Comparison of ENCODE assay signal across 16 mouse cellular contexts in the genomic region with DNA sequence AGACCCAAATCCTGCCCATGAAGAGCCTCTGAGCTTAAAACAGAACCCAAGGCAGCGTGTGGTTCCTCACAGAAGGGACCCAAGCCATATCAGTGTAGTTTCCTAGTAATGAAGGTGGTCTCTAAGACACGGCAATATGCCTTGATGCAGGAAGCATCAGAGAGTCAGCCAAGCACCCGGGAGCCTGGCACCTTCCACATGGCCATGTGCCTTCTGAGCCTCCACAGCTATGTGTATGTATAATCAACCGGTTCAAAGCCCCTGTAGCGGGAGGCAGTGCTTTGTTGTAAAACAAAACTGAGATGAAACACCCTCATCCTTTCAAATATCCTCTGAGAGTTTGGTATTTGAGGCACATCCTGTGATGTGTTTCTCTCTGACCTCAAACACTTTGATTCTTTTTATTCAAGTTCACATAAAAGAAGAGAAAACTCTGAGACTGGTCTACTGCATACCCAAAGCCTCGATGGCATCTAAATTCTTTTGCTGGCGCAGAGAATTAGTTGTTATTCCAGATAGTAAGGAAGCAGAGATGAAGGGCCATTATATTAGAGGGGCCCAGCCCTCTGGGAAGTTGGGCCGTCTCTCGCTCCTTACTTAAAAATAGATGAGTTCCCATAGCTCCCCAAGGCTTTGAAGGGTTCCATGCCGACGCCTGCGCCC.
"Had no signal": no experiment of that assay in that cellular context is flagged by ENCODE, and none has a peak within 500 bp of the region (broad histone marks: within the 10 kb centered on the region; RNA-seq: fewer than 3 reads in every experiment).

No protein-coding gene starts in this region.

- ATAC-seq: intestine, postnatal 0 days; liver, embryonic 12.5 days had no signal

- H3K4me1 ChIP-seq: midbrain, embryonic 12.5 days had no signal

- H3K4me3 ChIP-seq: limb, embryonic 15.5 days; liver, embryonic 12.5 days; midbrain, embryonic 12.5 days; myocyte; neural tube, embryonic 12.5 days had no signal

- H3K4me2 ChIP-seq: limb, embryonic 15.5 days; liver, embryonic 12.5 days; lung, embryonic 14.5 days; midbrain, embryonic 12.5 days; neural tube, embryonic 12.5 days had no signal

- H3K27ac ChIP-seq: limb, embryonic 15.5 days; liver, embryonic 12.5 days; midbrain, embryonic 12.5 days; neural tube, embryonic 12.5 days had no signal

- H3K36me3 ChIP-seq: limb, embryonic 15.5 days; liver, embryonic 12.5 days; midbrain, embryonic 12.5 days; neural tube, embryonic 12.5 days had no signal

- H3K9me3 ChIP-seq: limb, embryonic 15.5 days; liver, embryonic 12.5 days; midbrain, embryonic 12.5 days; neural tube, embryonic 12.5 days had no signal

- DNase-seq: kidney, adult 8-10 months; kidney, postnatal 25 days; layer of hippocampus, adult 9-11 months; layer of hippocampus, postnatal 36 days; lung, embryonic 14.5 days; lung, postnatal 10 days; lung, postnatal 4 days; right cerebral cortex, adult 18-20 months; right cerebral cortex, postnatal 25 days; thymus, postnatal 4 days had no signal

- H3K27me3 ChIP-seq: limb, embryonic 15.5 days; liver, embryonic 12.5 days; neural tube, embryonic 12.5 days had no signal

- H3K9ac ChIP-seq: limb, embryonic 15.5 days; liver, embryonic 12.5 days; lung, embryonic 14.5 days; midbrain, embryonic 12.5 days; neural tube, embryonic 12.5 days had no signal
